Mouse (Mus musculus) thymus, postnatal 0 days (tissue): ENCODE data around the gene 1700018B08Rik. TPM values are rescaled to one million over a fixed set of nuclear protein-coding genes. Genes with fewer than 3 reads are reported as not detected.

Experiments used
- DNase-seq: peaks from one replicate; pipeline ENCODE4 v3.0.0-alpha.2; 2015; ENCODE audit warnings: low spot score
- polyA plus RNA-seq: library from polyadenylated mRNA; unstranded; fragments of >200 nt; fragmentation: Nextera tagmentation; extraction: Ambion mirVana; gene quantifications from 2 replicates; pipeline ENCODE4 v1.2.1, GENCODE M21; 2015

The 1700018B08Rik gene
- polyA plus RNA-seq, 1 experiment from 2014 or later = not detected

DNA sequence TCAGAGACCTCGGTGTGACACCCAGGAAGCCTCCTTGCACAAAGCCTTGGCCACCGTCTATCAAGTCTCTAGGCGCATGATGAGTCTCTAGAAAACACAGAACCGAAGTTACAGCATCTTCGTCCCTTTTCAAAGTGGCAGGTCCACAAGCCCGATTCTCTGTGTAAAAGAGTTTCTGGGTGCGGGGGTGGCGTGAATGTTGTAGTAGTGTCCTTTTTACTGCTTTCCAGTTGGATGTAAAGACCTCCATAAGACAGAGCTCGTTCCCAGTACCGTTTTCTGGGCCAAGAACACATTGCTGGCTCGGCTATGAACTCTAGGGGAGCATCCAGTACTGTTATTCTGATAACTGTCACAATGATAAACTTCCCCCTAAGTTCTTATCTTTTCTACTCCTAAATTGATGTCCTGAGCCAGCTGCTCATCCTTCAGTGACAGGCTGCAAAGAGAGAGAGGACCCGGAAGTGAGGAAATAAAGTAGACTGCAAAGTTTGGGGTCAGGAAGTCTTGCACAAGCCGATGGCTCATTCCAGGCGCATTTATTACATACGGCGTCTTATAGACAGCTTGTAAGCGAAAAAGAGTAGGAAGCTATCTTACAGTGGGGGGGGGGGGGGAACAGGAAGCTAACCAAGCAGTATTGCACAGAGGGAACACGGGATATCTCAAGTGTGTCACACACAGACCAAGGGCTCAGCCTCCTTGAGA lies 18.9 kb downstream of the 1700018B08Rik start:
- no peak for DNase-seq

DNA sequence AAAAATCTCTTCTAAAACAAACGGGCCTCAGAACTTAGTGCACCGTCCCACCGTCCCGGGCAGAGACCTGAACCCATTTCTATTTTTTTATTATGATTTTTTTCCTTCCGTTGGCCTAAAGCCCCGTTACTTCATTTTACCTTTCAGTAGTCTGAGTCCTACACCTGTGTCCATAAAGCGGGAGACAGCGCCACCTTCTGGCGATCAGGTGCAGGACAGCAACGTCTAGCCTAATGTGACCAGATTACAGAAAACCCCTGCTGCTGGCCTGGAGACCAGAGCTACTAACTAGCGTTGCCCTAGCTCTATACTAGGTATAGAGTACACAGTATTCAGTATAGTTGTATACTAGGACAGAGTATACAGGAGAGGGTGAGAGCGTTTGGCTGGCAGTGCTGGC lies 30.7 kb downstream of the 1700018B08Rik start:
- peak; percentile 66 for DNase-seq

DNA sequence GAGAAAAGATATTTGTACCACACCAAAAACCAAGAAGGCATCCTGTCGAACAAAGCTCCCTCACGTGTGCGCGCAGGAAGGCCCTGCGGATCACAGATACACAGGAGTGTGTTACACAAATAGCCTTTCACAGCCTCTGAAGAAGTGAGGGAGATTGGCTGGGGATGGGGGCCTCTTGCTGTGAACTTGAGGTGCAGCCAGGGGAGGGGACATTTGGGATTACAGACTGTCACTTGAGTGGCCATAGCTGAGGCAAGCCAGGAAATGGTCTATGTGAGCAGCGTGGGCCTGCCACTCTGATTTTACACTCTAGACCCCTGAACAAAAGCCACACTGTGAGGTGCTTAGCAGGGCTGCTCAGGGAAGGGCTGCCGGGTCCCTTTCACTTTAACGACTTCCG lies 32.4 kb downstream of the 1700018B08Rik start:
- DNase-seq = no peak

DNA sequence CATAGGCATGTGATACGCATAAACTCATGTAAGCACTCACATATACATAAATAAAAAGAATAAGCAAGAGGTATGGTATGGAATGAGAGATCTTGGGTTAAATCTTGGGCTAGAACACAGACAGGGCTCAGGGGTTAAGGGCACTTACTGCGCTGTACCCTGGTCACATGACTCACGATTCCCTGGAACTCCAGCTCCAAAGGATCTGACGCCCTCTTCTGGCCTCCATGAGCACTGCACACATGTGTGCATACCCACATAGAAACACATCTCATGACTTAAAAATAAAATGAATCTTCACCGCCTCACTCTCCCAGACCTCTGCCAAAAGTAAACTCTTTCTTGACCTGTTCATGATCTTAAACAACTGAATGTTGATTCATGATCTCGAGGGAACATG lies 46.5 kb downstream of the 1700018B08Rik start:
- no peak for DNase-seq

DNA sequence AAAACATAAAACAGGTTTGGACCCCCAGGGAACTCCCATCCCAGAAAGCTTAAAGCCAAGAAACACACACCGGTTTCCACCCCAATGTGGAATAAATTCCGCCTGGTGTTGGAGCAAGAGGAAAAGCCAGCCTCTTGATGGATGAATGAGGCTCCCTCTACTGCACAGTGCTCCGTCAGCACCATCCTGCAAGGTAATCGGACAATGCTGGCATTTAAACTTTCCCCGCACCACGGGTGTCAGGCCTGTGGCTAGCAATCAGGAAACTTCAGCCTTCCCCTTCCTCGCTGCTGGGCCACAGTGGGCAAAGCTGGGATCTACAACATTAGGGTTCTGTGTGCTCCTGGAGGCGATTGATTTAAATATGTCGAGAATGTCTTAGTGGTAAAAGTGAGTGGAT lies 52.5 kb downstream of the 1700018B08Rik start:
- DNase-seq = no peak

DNA sequence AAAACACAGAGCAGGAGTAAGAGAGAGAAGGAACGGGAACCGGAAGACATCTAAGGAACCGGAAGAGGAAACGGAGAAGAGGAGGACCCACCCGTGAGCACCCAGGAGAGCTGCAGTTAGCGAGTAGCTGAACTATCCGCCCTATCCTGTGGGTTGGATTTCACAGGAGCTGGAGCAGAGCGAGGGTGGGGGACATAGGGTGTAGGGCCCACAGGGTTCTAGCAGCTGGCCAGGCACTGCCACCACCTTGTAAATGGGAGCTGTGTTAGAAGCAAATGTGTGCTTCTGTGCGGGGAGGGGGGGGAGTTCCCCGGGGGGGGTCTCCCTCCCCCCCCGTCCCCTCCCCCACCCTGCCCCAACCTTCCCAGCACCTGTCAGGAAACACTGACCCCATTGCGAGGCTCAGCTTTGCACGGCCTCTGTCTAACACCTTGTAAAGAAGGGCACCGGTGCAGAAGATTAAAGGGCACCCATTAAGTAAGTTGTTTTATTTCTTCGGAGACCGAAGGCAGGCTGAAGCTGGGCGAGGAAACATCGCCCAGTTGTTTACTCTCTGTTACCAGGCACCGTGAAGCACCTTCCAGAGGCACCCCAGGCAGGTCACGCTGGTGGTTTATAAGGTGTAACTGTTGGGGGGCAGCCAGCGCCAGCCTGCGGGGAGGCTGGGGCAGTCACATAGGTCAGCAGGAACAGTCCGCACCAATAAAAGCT lies 59.9 kb downstream of the 1700018B08Rik start:
- DNase-seq = no peak

Other genes starting within 250 kb of the 1700018B08Rik start
- gene Fbxo31, start 34.5 kb upstream of the 1700018B08Rik start, polyA plus RNA-seq = 14.3 and 18.3 TPM in 2 replicates
- 325 and 329 TPM in 2 replicates for gene Map1lc3b, start 46.0 kb upstream of the 1700018B08Rik start, polyA plus RNA-seq
- 1.5 and 1.8 TPM in 2 replicates for gene Zcchc14, start 108.6 kb upstream of the 1700018B08Rik start, polyA plus RNA-seq
- 0.04 TPM in 1 of 2 replicates, not detected in the other for gene Jph3, start 185.3 kb upstream of the 1700018B08Rik start, polyA plus RNA-seq